Mouse (Mus musculus): ENCODE measurements around the gene Nkd1. TPM values are rescaled to one million over a fixed set of nuclear protein-coding genes. Genes with fewer than 3 reads are reported as not detected.

Gene Nkd1
- total RNA-seq, 2 experiments from 2014 or later, result 0.07 TPM; not detected in 1

DNA sequence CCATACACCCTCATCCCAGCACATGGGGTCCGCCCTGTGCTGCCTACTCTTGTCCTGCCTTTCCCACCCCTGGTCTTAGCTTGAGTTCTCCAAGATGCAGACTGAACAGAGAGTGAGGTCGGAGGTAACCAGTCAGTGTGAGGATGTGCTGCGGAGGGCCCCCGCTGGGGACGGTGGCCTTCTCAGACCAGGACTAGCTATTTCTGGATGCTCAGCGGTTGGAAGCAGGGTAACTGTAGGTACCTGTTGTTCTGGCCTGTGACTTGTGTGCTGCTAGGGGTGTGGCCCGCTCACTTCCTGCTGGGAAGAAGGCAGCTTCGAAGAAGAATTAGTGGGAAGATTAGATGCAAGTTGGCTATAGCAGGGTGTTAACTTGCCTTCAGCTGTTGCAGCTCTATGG, 87.9 kb downstream of the Nkd1 start:
- ATAC-seq (ENCODE audit: poor library complexity, severe bottlenecking), result no peak

DNA sequence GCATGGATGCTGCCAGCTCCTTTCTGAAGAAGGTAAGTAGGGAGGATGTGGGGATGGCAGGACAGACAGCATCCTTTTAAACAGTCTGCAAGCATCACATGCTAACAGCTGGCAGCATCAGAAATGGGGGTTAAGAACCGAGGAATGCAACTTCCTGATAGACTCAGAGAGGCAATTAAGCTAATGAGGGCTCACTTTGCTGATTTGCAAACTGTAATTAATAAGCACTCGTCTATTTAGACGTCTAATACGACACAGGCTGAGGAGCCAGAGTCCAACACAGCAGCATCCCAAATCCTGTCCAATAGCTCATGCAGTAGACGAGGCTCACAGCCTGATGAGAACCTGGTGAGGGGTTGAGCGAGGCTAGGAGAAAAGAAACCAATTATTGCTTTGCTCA, 89.1 kb downstream of the Nkd1 start:
- ATAC-seq (ENCODE audit: poor library complexity, severe bottlenecking), result no peak

DNA sequence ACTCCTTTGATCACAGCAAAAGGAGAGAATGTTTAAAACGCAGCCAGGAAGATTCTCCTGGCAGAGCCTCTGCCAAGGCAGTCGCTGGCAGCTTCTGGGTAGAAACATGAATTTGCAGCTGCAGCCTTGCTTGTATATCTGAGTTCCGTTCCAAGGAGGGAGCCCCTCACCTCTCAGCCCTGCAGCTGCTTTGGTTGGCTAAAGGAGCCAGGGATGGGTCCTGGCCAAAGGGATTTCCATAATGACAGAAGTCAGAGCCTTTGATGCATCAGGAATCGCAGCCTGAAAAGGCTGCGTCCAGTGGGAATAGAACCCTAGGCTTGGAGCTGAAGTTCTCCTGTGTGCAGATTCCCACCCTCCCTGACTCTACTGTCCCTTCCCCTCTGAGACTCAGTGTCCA, 93.8 kb downstream of the Nkd1 start:
- no peak for ATAC-seq (ENCODE audit: poor library complexity, severe bottlenecking)

DNA sequence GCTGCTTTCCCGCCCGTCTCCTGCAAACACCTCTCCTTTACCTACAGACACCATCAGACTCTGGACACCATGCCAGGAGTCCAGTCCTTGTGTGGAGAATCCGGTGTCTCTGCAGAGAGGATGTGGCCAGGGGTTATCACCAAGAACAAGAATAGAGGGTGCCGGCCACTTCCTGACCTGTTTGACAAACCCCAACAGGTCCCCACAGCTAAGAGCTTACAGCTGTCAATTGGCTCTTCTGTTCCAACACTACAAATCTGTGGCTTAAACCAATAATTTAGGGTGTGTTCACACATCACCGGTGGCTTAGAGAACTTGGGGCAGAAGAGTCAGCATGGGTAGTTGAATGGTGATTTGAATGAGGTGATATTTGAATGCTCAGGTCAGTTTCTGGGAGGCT, 97.5 kb downstream of the Nkd1 start:
- peak; percentile 63 for ATAC-seq (ENCODE audit: poor library complexity, severe bottlenecking)

DNA sequence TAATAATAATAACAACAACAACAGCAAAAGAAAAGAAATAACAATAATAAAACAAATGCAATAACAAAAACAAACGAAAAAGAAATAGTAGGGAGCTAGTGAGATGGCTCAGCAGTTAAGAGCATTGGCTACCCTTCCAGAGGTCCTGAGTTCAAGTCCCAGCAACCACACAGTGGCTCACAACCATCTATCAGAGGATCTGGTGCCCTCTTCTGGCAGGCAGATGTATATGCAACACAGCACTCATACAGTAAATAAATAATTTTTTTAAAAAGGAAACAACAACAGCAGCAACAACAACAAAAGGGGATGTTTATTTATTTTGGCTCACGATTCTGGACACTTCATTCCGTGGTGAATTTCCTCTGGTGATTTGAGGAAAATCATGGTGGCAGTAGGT, 98.4 kb downstream of the Nkd1 start:
- ATAC-seq (ENCODE audit: poor library complexity, severe bottlenecking), result no peak

DNA sequence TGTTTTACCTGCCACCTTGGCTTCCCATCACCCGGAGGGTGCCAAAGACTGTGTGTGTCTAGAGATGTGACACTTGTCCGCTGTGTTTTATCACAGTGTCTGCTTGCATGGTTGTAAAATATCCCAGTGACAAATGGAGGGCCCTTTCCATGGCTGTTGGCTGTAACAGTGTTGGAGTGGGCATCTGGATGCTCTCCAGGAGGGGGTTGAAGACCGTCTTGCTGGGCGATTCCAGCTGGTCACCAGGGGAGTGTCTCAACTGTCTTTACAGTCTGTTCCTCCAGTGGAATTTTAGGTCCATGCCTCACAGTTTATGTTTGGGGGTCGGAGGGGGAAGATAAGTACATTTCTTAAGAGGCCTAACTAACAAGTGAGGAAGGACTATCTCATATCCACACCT, 99.8 kb downstream of the Nkd1 start:
- ATAC-seq (ENCODE audit: poor library complexity, severe bottlenecking), result no peak

DNA sequence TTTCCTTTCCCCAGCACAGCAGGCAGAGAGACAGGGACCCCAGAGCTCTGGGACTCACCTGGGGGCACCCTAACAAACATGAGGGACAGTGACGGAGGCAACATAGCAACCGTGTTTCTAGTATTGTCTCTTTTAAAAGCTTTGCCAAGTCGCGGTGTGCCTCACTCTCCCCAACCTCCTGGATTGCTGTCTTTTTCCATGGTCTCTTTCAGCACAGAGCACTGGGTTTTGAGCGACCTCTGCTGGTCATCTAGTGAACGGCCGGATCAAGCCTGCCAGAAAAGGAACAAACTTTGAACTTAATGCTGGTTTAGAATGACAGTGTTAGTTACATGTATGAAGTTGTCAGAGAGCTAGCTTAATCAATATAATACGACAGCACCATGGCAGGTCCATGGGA, 100.3 kb downstream of the Nkd1 start:
- ATAC-seq (ENCODE audit: poor library complexity, severe bottlenecking), result peak; percentile 67

DNA sequence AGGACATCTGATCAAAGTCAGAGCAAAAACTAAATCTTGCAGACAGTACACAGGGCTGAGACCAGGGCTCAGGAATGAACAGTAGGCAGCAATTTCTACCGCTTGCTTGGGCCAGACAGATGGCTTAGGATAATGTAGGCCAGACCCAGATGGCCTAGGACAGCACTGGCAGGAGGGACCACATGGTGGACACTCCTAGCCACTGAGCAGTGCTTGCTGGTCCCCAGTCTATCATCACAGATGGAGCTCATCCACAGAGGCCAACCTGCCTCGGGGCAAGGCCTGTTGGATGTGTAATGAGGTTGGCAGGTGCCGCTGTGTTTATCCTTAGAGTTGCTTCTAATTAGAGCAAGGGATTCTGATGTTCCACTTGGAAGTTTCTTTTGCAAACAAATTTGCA, 102.2 kb downstream of the Nkd1 start:
- ATAC-seq (ENCODE audit: poor library complexity, severe bottlenecking), result no peak

DNA sequence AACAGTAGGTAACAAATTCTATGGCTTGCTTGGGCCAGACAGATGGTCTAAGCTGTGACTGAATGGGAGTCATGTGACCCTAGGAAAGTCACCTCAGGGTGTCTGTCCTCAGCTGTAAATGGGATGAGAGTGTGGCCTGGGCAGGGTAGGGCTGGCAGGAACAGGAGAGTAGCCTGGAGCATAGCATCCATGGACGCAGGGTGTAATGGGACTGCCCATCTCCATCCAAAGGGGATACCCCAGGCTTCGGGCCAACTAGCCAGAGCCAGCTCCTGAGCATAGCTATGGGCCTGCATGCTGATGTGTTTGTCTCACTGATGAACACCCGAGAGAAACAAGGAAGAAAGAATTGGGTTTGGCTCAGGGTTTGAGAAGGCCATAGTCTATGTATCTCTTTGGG, 103.1 kb downstream of the Nkd1 start:
- no peak for ATAC-seq (ENCODE audit: poor library complexity, severe bottlenecking)

DNA sequence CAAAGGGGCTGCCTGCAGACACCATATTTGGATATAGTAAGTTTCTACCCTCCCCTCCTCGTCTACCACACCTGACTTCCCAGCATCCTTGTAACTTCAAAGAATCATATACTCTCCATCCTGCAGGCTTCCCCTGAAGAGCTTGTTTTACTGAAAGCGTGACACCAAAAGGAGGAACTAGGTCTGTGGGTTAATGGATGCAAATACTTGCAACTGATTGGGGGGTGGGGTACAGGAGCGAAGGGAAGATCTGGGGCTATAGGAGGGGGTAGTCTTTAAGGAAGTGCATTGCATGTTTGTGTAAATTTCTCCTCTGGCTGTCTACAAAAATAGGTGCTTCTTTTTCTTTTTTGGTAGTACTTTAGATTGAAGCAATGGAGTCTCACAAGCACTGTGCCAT, 105.3 kb downstream of the Nkd1 start:
- ATAC-seq (ENCODE audit: poor library complexity, severe bottlenecking), result no peak

DNA sequence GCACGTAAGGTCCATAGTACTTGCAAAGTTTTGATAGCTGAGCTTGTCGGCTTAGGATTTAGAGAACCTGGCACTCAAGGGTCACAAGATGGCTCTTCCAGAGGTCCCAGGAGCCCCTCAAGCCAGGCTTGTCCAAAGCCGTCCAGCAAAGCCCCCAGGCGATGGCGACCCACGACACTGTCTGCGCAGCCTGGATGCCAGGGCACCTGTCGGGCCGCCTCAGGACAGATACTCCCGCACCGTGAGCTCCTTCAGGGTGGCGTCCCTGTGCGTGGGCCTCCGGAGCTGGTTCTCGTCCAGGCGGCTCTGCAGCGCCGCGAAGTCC, 105.7 kb downstream of the Nkd1 start:
- no peak for ATAC-seq (ENCODE audit: poor library complexity, severe bottlenecking)

DNA sequence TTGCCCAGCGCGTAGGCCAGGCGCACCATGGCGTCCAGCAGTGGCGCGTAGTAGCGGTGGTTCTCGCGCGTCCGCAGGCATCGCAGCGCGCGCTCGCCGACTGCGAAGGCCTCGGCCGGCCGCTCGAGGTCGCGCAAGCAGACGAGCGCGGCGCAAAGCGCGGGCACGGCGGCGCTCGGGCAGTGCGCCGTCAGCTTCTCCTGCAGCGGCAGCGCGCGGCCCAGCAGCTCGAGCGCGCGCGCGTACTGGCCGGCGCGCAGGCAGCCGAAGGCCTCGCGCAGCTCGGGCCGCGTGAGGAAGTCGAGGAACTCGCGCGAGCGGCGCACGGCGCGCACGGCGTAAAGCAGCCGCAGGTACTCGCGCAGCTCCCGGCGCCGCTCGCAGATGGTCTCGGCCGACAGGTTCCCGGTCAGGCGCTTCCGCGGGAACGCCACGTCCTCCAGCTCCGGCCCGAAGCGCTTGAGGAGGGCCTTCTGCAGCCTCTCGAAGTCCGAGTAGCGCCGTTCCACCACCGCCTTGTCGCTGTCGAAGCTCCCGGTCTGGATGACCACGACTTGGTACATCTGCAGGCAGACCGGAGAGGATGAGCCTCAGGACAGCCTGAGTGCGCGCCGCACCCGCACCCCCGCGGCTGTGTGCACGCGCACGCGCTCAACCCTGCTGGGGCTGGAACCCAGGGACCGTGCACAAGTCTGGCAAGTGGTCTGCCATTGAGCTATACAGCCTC, 106.3 kb downstream of the Nkd1 start:
- no peak for ATAC-seq (ENCODE audit: poor library complexity, severe bottlenecking)

DNA sequence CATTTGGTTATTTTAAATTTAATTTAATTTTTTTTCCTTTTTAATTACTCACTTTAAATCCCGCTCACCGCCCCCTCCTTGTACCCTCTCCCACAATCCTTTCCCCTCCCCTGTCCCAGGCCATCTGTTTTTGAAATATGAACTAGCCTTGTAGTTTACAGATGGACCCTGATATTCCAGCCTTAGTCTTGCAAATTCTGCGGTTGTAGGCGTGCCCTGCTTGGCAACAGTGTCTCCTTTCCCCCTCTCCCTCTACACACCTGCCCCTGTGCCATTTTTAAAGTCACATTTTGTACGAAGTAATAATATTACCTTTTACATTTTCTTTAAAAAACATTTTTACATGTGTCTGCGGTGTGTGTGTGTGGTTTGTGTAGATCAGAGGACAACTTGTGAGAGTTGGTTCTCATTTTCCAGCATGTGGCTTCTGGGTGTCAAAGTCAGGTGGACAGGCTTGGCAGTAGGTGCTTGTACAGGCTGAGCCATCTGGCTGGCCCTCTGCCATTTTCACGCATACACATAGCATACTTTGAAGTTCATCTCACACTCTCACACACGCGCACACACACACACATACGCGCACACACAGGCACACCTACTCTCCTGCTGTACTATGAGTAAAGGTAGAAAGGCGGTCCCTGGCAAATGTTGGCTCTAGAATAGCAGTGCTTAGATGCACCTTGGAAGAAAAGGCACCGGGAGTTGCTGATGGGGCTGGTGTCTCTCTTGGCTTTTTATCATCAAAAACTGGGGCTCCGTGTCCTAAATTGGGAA, 107.0 kb downstream of the Nkd1 start:
- ATAC-seq (ENCODE audit: poor library complexity, severe bottlenecking), result no peak

DNA sequence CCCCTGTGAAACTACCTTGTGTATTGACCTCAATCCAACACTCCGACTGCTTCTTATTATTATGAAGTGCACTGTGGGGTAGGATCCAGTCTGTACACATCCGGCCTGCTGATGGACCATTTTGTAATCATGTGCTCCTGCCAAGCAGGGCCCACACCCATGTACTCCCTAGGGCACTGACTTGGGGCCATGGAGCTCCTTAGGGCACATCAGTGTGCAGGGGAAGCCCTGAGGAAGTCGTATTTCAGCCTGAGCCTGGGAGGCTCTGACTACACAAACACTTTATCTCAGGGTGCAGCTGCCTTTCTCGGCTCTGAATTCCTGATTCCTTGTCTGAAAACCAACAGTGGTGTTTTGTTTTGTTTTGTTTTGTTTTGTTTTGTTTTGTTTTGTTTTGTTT, 109.1 kb downstream of the Nkd1 start:
- ATAC-seq (ENCODE audit: poor library complexity, severe bottlenecking), result no peak

DNA sequence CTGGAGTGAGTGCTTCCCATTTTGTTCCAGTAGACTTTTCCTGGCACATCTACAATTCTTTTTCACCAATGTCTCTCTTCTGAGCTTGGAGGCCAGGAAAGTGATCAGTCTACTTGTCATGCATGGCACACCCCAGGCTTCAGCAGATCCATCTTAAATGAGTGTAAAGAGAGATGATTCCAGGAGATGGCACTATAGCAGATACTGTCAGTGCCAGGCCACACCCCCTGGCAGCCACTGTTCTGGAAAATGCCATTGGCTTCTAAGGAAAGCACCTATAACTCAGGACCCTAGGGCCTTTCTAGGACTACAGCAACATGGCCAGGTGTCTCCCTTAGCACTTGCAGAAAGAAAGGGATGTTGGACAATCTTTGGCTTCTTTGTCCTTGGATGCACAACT, 109.9 kb downstream of the Nkd1 start:
- ATAC-seq (ENCODE audit: poor library complexity, severe bottlenecking), result 0 out of 2 replicates have a peak, but pooled peaks have one; percentile 20

DNA sequence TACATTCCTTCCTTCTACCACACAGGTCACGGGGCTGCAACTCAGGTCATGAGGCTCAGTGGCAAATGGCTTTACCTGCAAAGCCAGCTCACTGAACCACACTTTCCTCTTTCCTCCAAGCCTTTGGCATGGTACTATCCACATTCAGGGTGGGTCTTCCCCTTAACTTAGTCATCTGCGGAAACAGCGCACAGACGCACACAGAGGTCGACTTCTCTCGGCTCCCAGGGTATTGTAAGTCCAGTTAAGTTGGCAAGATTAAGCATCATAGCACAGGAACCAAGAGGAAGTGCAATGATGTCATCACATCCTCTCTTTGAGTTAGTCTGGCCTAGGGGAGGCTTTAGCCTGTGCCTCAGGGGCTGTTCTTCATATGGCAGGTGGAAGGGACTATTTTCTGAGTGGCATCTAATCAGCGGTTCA, 112.2 kb downstream of the Nkd1 start:
- ATAC-seq (ENCODE audit: poor library complexity, severe bottlenecking), result peak; percentile 34

DNA sequence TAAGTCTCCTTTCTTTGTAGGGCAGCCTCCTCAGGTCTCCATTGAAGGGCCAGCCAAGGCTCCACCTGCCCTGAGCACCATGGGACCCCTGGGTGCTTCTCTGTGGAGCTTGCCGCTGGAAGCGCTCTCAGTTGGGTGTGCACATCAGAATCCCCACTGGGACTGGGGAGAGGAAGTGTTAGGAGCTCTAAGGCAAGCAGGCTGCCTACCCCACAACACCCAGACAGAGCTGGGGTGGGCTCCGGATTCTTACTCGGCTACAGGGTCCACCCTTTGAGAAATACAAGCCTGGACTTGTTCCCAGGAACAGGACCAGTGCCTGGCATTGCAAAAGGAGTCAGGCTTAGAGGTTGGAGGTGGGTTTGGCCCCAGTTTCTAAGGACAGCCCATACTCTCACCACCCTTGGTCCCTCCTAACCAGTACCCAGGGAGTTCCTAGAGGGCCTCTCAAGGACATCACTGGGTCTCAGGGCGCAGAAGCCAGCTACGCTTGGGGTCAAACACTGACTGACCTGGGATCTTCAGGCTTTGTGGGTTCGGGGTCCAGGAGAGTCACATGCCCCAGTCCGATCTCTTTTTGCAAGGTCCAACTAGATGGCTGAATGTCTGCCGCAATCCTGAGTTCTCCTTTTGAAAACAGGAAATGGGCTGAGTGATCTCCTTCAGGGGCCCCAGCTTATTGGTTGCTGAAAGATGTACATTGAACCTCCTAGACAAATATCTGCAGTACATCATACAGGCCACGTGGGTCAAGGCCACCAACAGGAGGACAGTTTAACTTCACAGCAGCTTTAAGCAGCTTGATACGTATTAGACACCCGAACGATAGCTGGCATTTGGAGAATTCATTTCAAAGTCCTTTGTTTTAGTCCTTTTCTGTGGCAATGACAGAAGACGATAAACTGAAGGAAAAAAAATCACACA, 114.6 kb downstream of the Nkd1 start, which contains the start of gene Snx20:
Gene Snx20 (minus strand): TSS at position 655 of the 924 bp plus-strand sequence.
- peak; percentile 70 for ATAC-seq (ENCODE audit: poor library complexity, severe bottlenecking)

DNA sequence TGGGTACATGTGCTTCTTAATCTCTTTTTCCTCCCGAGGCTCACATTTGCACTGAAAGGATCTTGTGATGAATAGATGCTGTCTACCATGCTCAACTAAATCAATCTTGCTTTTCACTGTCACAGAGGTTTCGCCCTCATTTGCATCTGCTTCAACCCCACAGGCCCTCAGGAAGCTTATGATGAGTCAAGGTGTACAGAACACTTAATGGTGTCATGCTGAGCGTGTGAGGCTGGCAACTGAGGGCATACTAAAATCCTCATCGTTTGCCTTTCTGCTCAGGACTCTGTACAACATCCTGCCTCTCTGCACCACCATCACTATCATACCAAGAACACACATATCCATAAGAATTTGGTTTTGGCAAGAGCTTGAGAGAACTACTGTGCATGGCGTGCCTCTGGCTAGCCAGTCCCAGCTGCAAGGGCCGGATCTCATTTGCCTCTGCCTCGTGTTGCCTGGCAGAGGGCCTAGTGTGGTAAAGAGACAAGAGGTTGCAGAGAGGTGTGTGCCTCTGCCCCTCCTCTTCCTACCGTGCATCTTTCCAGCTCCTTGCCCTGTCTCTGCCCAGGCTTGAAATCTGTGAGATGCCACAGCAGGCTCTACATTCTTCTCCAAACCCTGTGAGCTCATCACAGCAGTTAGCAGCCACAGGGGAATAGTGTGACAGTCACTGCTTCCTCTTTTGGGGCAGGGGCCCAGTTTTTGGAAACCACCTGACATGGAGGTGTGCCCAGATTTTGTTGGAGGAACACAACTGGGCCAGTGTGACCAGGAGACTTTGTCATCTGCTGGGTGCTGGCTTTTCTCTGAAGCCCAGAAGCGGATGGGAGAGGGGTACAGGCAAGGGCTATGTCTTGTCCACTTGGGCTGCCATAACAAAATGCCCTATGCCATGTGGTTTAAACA, 116.2 kb downstream of the Nkd1 start:
- peak; percentile 46 for ATAC-seq (ENCODE audit: poor library complexity, severe bottlenecking)

DNA sequence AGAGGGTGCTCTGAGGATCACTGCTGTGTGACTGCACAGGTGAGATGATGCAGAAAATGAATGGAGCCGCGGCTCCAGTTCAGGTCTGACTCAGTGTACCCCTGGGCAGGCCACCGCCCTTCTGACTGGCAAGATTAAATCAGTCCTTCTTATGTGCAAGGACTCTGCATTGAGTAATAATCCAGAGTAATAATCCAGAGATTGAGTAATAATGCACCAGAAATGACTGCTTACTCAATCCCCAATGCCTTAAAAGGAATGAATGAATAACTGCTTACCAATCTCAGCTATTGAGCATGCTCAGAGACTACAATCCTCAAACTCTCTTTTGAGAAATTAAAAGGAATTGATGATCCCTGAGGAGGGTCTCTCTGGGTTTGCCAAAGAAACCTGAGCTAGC, 117.8 kb downstream of the Nkd1 start:
- peak; percentile 20 for ATAC-seq (ENCODE audit: poor library complexity, severe bottlenecking)
